Mouse (Mus musculus) hindbrain, embryonic 11.5 days (tissue): Measurements from ENCODE around the gene Ildr2. TPM values are rescaled to one million over a fixed set of nuclear protein-coding genes. Genes with fewer than 3 reads are reported as not detected.

Source experiments
- ATAC-seq: fragments of 200-750 bp; cut with Nextera tagmentation; 2 replicates; pipeline ENCODE4 v1.8.0; 2017; ENCODE audit warnings: mild to moderate bottlenecking, moderate TSS enrichment, moderate library complexity; ENCODE audit not compliant: low FRiP score
- DNase-seq: peaks from one replicate; pipeline ENCODE4 v3.0.0-alpha.2; 2015; ENCODE audit warnings: low spot score
- H3K27ac ChIP-seq: fragments of 300-500 bp; sonication (generic); 2 replicates; pipeline ENCODE4 v1.5.1; 2014; ENCODE audit warnings: mild to moderate bottlenecking, low read depth, low read length
- H3K27me3 ChIP-seq: fragments of 300-500 bp; sonication (generic); 2 replicates; pipeline ENCODE4 v1.6.1; 2014; ENCODE audit warnings: mild to moderate bottlenecking, low read length, moderate library complexity, mixed read lengths; ENCODE audit not compliant: control insufficient read depth, insufficient read depth
- H3K36me3 ChIP-seq: fragments of 300-500 bp; sonication (generic); 2 replicates; pipeline ENCODE4 v1.6.1; 2014; ENCODE audit warnings: mild to moderate bottlenecking, low read length, moderate library complexity, mixed read lengths; ENCODE audit not compliant: control insufficient read depth, insufficient read depth
- H3K4me1 ChIP-seq: fragments of 300-500 bp; sonication (generic); replicated peaks from 2 replicates; pipeline ENCODE4 v1.6.1; 2014; ENCODE audit warnings: low read length, mixed read lengths; ENCODE audit not compliant: control insufficient read depth, insufficient read depth
- H3K4me2 ChIP-seq: fragments of 300-500 bp; sonication (generic); replicated peaks from 2 replicates; pipeline ENCODE4 v1.6.1; 2014; ENCODE audit warnings: mild to moderate bottlenecking, low read depth, low read length
- H3K4me3 ChIP-seq: fragments of 300-500 bp; sonication (generic); 2 replicates; pipeline ENCODE4 v1.5.1; 2014; ENCODE audit warnings: low read depth, low read length
- H3K9ac ChIP-seq: fragments of 300-500 bp; sonication (generic); 2 replicates; pipeline ENCODE4 v1.6.1; 2014; ENCODE audit warnings: low read depth, low read length
- H3K9me3 ChIP-seq: fragments of 300-500 bp; sonication (generic); 2 replicates; pipeline ENCODE4 v1.6.1; 2016; ENCODE audit warnings: low read length; ENCODE audit not compliant: control insufficient read depth
- WGBS: fragments of 180-500 bp; shearing (Covaris S2); extraction: QIAGEN DNeasy Blood & Tissue Kit; methylation state at CpG from one replicate; pipeline ENCODE4 v1.1.7; 2014; 5-methylcytosine and 5-hydroxymethylcytosine counted together
- polyA plus RNA-seq: library from polyadenylated mRNA; unstranded; fragments of >200 nt; fragmentation: Nextera tagmentation; extraction: Ambion mirVana; gene quantifications from 2 replicates; pipeline ENCODE4 v1.2.1, GENCODE M21; 2014

Ildr2 gene
- polyA plus RNA-seq, 1 experiment from 2014 or later: 7.2 TPM

DNA sequence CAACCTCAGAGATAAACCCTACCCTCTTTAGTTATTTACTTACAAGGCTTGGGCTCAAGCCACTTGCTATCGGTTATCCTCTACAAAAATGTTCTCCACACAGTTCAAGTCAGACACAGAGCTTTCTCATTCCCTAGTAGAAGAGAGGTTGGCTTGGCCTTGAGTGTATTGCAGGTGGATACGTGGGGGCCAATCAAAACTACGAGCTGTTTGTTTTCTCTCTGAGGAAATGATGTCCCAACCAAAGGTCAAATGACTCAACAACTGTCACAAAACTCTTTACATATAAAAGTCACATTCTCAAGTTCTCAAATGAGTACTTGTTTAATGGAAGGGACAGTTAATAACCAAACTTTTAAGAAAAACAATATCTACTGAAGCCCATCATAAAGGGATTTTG is 39.1 kb downstream of the Ildr2 start:
- 92% methylated on average over 3 of the region's 3 CpGs for WGBS
- DNase-seq: no peak
- Histone ChIP-seq H3K4me2 (no peak overlapping the region), H3K36me3 (no peaks in the 10 kb centered on the region), H3K9me3 (no peaks in the 10 kb centered on the region), H3K27ac (no peak overlapping the region), H3K4me1 (no peaks in the 10 kb centered on the region), H3K27me3 (no peaks in the 10 kb centered on the region), H3K9ac (no peak overlapping the region), H3K4me3 (no peak overlapping the region)
- no peak for ATAC-seq

- Histone ChIP-seq H3K4me2 (no peak overlapping the region), H3K27me3 (no peaks in the 10 kb centered on the region), H3K36me3 (no peaks in the 10 kb centered on the region), H3K9me3 (no peaks in the 10 kb centered on the region), H3K27ac (no peak overlapping the region), H3K4me3 (no peak overlapping the region), H3K9ac (no peak overlapping the region), H3K4me1 (no peaks in the 10 kb centered on the region)
- no peak for DNase-seq
- 70% methylated on average over 7 of the region's 7 CpGs for WGBS
- no peak for ATAC-seq
Measured at GRCm38 (mm10) chr1:166295548-166295947, 41.6 kb downstream of the Ildr2 start.

DNA sequence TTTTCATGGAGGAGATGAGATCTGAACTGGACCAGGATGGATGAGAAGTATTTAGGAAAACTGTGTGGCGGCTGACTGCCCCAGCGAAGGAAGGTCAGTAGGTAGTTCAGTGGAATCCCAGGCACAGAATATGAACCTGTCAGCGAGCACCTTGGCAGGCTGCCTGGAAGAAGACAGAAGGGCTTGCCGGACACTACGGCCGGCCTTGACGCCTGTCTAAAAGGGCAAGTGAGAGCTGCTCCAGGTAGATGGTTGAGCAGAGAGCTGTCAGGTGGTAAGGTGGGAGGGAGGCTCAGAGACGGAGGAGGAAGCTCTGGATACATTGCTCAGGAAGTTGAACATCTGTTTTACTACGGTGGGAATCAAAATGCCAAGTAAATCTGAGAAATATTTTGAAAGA is 42.4 kb downstream of the Ildr2 start:
- H3K27ac ChIP-seq: no peak overlapping the region
- H3K27me3 ChIP-seq: no peaks in the 10 kb centered on the region
- H3K4me1 ChIP-seq: no peaks in the 10 kb centered on the region
- H3K9me3 ChIP-seq: no peaks in the 10 kb centered on the region
- H3K36me3 ChIP-seq: no peaks in the 10 kb centered on the region
- H3K4me3 ChIP-seq: no peak overlapping the region
- no peak overlapping the region for H3K4me2 ChIP-seq
- DNase-seq (no peak), ATAC-seq (no peak)
- H3K9ac ChIP-seq: no peak overlapping the region
- WGBS: 95% methylated on average over 9 of the region's 9 CpGs

DNA sequence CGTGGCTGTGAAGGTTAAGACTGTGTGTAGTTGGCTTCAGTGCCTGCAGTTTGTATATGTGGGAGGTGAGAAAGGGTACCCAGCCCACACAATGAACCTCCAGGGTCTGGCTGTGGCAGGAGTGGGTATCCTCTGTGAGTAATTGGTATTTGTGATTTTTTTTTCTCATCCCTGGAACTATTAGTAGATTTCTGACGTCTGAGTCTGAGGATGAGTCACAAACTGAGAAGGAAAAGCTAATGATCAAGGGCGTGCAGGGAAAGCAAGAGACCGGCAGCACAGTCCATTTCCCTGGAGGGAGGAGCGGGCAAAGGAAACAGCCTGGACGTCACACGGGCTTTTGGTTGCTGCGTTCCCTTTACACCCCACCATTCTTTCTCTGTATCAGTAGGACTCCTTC is 43.0 kb downstream of the Ildr2 start:
- no peak overlapping the region for H3K4me2 ChIP-seq
- ATAC-seq (no peak), DNase-seq (no peak)
- H3K9me3 ChIP-seq: no peaks in the 10 kb centered on the region
- H3K27ac ChIP-seq: no peak overlapping the region
- no peaks in the 10 kb centered on the region for H3K4me1 ChIP-seq
- no peak overlapping the region for H3K4me3 ChIP-seq
- no peaks in the 10 kb centered on the region for H3K27me3 ChIP-seq
- H3K9ac ChIP-seq: no peak overlapping the region
- no peaks in the 10 kb centered on the region for H3K36me3 ChIP-seq
- 83% methylated on average over 8 of the region's 8 CpGs for WGBS

DNA sequence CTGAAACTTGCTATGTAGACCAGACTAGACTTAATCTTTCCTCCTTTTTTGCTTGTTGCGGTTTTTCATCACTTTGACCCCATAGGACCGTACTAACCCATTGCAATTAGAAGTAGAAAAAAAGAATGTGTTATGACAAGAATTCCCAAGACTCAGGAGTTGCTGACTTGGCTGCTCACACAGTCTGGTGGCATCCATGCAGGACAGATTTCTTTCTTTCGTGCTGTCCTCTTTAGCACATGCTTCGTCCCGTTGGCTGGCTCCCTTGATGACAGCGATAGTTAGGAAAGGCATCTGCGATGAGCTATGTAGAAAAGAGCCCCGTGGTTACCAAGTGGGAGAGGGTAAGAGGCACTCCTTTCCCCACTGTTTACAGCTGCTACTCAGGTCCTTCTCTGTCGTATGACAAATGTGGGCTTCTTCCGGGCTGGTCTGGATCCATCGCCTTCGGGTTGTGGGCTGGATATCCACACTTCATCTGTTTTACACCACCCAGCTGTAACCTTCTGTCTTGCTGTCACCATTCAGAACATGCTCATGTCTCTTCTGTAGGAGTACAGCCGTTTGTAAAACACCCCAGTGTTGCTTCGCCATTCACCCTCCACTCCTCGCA is 43.7 kb downstream of the Ildr2 start:
- no peak overlapping the region for H3K9ac ChIP-seq
- H3K27ac ChIP-seq: no peak overlapping the region
- H3K36me3 ChIP-seq: no peaks in the 10 kb centered on the region
- WGBS: 84% methylated on average over 15 of the region's 15 CpGs
- H3K4me2 ChIP-seq: no peak overlapping the region
- DNase-seq (no peak), ATAC-seq (no peak)
- H3K27me3 ChIP-seq: no peaks in the 10 kb centered on the region
- H3K4me1 ChIP-seq: no peaks in the 10 kb centered on the region
- H3K4me3 ChIP-seq: no peak overlapping the region
- no peaks in the 10 kb centered on the region for H3K9me3 ChIP-seq

DNA sequence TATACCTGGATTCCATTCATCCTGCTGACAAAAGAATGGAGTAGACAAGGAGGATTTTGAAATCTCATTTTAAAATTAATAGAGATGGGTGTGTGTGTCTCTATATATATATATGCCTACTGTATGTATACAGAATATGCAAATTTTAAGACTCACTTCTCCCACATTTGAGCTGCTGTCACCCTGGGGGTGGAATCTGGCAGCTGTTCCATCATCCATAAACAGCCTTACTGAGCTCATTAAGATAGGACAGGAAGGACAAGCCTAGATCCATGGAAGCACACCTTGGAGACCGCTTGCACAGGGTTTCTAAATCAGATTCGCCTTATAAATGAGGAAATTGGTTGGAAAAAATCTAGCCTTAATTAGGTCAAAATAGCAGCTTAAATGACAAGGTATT is 44.9 kb downstream of the Ildr2 start:
- H3K4me3 ChIP-seq: no peak overlapping the region
- no peak overlapping the region for H3K27ac ChIP-seq
- H3K9me3 ChIP-seq: no peaks in the 10 kb centered on the region
- H3K4me2 ChIP-seq: no peak overlapping the region
- ATAC-seq (no peak), DNase-seq (no peak)
- H3K9ac ChIP-seq: no peak overlapping the region
- H3K4me1 ChIP-seq: no peaks in the 10 kb centered on the region
- H3K27me3 ChIP-seq: no peaks in the 10 kb centered on the region
- 87% methylated on average over 2 of the region's 2 CpGs for WGBS
- H3K36me3 ChIP-seq: no peaks in the 10 kb centered on the region

GRCm38 (mm10) chr1:166299821-166300220 is 45.9 kb downstream of the Ildr2 start:
- 89% methylated on average over 8 of the region's 8 CpGs for WGBS
- Histone ChIP-seq H3K9ac (no peak overlapping the region), H3K27me3 (no peaks in the 10 kb centered on the region), H3K4me1 (no peaks in the 10 kb centered on the region), H3K4me2 (no peak overlapping the region), H3K36me3 (no peaks in the 10 kb centered on the region), H3K4me3 (no peak overlapping the region), H3K27ac (no peak overlapping the region), H3K9me3 (no peaks in the 10 kb centered on the region)
- no peak for ATAC-seq
- DNase-seq: no peak

GRCm38 (mm10) chr1:166300526-166300925 is 46.6 kb downstream of the Ildr2 start:
- Histone ChIP-seq H3K27me3 (no peaks in the 10 kb centered on the region), H3K4me3 (no peak overlapping the region), H3K36me3 (no peaks in the 10 kb centered on the region), H3K9ac (no peak overlapping the region), H3K27ac (no peak overlapping the region), H3K4me2 (no peak overlapping the region), H3K4me1 (no peaks in the 10 kb centered on the region), H3K9me3 (no peaks in the 10 kb centered on the region)
- DNase-seq (no peak), ATAC-seq (no peak)
- 77% methylated on average over 3 of the region's 3 CpGs for WGBS

DNA sequence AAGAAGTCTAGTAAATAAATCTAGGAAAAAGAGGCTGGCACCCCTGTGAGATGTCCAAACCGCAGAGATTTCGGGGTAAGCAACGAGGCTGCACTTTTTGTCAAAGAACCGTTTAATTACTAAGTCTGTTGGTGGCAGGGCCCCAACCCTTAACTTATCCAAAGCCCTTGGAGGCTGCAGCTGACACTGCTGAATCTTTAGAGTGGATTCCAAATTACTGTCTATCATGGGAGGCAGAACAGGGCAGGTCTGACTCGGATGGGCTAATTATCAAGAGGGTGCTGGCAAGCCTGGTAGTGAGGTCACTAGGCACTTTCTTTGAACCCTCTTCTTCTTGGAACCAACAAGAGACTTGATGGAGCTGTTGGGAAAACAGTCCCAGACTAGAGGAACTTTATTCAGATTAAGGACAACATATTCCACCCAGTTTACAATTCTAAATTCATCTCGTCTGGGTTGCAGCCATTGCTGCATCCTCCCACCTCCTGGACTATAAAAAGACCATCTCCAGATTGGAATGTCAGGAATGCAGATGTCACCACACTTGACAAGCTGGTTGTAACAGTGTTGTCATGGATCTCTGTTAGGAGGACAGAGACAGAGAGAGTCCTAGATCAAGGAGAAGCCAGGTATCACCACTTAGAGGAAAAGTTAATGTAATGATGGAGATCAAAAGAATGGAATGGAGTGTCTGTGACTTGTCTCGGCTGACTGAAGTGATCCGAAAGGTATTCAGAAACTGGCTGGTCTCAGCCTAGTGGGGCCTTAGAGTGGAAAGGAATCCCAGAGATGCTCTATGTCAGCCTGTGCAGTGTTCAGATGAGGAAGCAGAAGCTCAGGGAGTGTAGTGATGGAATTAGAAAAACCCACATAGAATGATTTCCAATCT is 50.7 kb downstream of the Ildr2 start:
- H3K27ac ChIP-seq: no peak overlapping the region
- H3K9ac ChIP-seq: no peak overlapping the region
- no peak for ATAC-seq
- no peaks in the 10 kb centered on the region for H3K4me1 ChIP-seq
- no peak overlapping the region for H3K4me3 ChIP-seq
- no peak for DNase-seq
- no peak overlapping the region for H3K4me2 ChIP-seq
- no peaks in the 10 kb centered on the region for H3K9me3 ChIP-seq
- H3K27me3 ChIP-seq: no peaks in the 10 kb centered on the region
- WGBS: 80% methylated on average over 8 of the region's 8 CpGs
- no peaks in the 10 kb centered on the region for H3K36me3 ChIP-seq
